Mouse (Mus musculus): ENCODE data around the gene Crebl2. TPM values are rescaled to one million over a fixed set of nuclear protein-coding genes. Genes with fewer than 3 reads are reported as not detected.

The Crebl2 gene
- polyA plus RNA-seq, 1 experiment from 2014 or later: 2.0 TPM

- H3K4me2 ChIP-seq (ENCODE audit: low read depth, low read length): no peak overlapping the region
- no peaks in the 10 kb centered on the region for H3K4me1 ChIP-seq (ENCODE audit: control insufficient read depth, insufficient read depth, low read length)
- no peaks in the 10 kb centered on the region for H3K9me3 ChIP-seq (ENCODE audit: control insufficient read depth, low read length)
- no peaks in the 10 kb centered on the region for H3K36me3 ChIP-seq (ENCODE audit: control insufficient read depth, insufficient read depth, low read length)
- H3K27me3 ChIP-seq (replicated peaks; ENCODE audit: control insufficient read depth, insufficient read depth, low read length): no peaks in the 10 kb centered on the region
- no peak for DNase-seq (ENCODE audit: low spot score)
- ATAC-seq (ENCODE audit: low read depth): no peak
- H3K9ac ChIP-seq (ENCODE audit: low read depth, low read length): no peak overlapping the region
- H3K27ac ChIP-seq (replicated peaks; ENCODE audit: low read depth, low read length): no peak overlapping the region
- H3K4me3 ChIP-seq (ENCODE audit: low read depth, low read length): no peak overlapping the region
- 90% methylated on average over 4 of the region's 4 CpGs for WGBS
These were observed 8.2 kb downstream of the Crebl2 start for GRCm38 (mm10) chr6:134838111-134838510.

DNA sequence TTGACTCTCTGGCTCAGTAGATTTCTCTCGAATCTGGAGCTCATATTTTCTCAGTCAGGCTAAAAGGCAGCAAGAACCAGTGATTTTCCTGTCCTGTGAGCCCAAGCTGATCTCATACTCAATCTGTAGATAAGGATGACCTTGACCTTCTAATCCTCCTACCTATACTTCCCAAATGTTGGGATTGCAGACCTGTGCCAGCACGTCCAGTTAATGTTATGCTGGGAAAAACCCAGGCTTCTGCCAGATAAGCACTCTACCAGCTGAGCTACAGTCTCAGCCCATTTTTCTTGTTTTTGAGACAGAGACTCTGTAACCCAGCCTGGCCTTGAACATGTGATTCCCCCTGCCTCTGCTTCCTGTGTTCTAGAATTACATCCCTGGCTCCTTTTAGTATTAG, 10.4 kb downstream of the Crebl2 start:
- WGBS: 74% methylated on average over 2 of the region's 2 CpGs
- no peak overlapping the region for H3K27ac ChIP-seq (replicated peaks; ENCODE audit: low read depth, low read length)
- no peaks in the 10 kb centered on the region for H3K36me3 ChIP-seq (ENCODE audit: control insufficient read depth, insufficient read depth, low read length)

GRCm38 (mm10) chr6:134845726-134846125, 15.8 kb downstream of the Crebl2 start:
- Histone ChIP-seq H3K36me3 (ENCODE audit: control insufficient read depth, insufficient read depth, low read length) (0 out of 2 replicates have a peak, but pooled peaks cover 11% of the 10 kb centered on the region), H3K27ac (replicated peaks; ENCODE audit: low read depth, low read length) (no peak overlapping the region), H3K27me3 (replicated peaks; ENCODE audit: control insufficient read depth, insufficient read depth, low read length) (no peaks in the 10 kb centered on the region), H3K4me2 (ENCODE audit: low read depth, low read length) (no peak overlapping the region), H3K4me3 (ENCODE audit: low read depth, low read length) (no peak overlapping the region), H3K9ac (ENCODE audit: low read depth, low read length) (no peak overlapping the region), H3K9me3 (ENCODE audit: control insufficient read depth, low read length) (no peaks in the 10 kb centered on the region), H3K4me1 (ENCODE audit: control insufficient read depth, insufficient read depth, low read length) (no peaks in the 10 kb centered on the region)
- DNase-seq (ENCODE audit: low spot score): no peak
- ATAC-seq (ENCODE audit: low read depth): no peak
- 84% methylated on average over 4 of the region's 4 CpGs for WGBS

More for the DNA sequence above, 10.4 kb downstream of the Crebl2 start:
- Histone ChIP-seq H3K27me3 (replicated peaks; ENCODE audit: control insufficient read depth, insufficient read depth, low read length) (no peaks in the 10 kb centered on the region), H3K4me2 (ENCODE audit: low read depth, low read length) (no peak overlapping the region), H3K4me3 (ENCODE audit: low read depth, low read length) (no peak overlapping the region), H3K9ac (ENCODE audit: low read depth, low read length) (no peak overlapping the region), H3K4me1 (ENCODE audit: control insufficient read depth, insufficient read depth, low read length) (no peaks in the 10 kb centered on the region), H3K9me3 (ENCODE audit: control insufficient read depth, low read length) (no peaks in the 10 kb centered on the region)
- DNase-seq (ENCODE audit: low spot score) (no peak), ATAC-seq (ENCODE audit: low read depth) (no peak)

DNA sequence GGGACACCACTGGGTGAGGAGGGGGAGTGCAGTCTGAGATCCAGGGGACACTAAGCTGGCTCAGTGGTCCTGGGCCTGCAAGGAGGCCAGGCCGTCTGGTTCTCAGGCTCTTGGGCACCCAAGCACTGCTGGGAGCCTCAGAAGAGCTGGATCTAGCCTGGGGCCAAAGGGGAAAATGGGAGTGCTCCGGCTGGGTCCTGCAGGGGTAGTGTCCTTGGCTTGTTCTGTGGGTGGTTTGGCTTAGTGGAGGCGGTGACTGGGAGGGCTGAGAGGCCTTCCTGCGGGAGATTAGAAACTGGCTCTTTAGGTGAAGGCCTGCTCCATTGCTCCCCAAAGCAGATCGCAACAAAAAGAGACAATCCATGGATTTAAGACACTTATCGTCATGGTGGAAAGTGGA, 16.4 kb downstream of the Crebl2 start:
- WGBS: 75% methylated on average over 6 of the region's 6 CpGs
- Histone ChIP-seq H3K27me3 (replicated peaks; ENCODE audit: control insufficient read depth, insufficient read depth, low read length) (no peaks in the 10 kb centered on the region), H3K9me3 (ENCODE audit: control insufficient read depth, low read length) (no peaks in the 10 kb centered on the region), H3K9ac (ENCODE audit: low read depth, low read length) (no peak overlapping the region), H3K27ac (replicated peaks; ENCODE audit: low read depth, low read length) (no peak overlapping the region), H3K4me1 (ENCODE audit: control insufficient read depth, insufficient read depth, low read length) (no peaks in the 10 kb centered on the region), H3K4me3 (ENCODE audit: low read depth, low read length) (no peak overlapping the region), H3K4me2 (ENCODE audit: low read depth, low read length) (no peak overlapping the region), H3K36me3 (ENCODE audit: control insufficient read depth, insufficient read depth, low read length) (0 out of 2 replicates have a peak, but pooled peaks cover 16% of the 10 kb centered on the region)
- no peak for ATAC-seq (ENCODE audit: low read depth)
- no peak for DNase-seq (ENCODE audit: low spot score)

DNA sequence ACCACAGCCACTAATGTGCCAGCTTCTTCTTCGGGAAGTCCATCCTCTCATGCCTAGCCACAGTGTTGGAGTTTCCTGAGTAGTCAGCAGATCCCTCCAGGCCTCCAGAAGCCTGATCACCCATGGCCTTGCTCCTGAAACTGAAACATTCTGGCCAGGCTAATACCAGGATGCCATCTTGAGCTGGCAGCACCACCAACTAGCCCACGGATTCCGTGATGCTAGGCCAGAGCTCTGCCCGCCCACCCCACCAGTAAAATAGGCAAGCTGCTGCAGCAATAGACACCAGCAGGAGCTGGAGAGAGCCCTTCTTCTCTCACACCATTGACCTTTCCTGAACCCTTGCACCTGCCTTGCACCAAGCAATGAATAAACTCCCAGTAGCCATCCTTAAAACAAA, 17.6 kb downstream of the Crebl2 start:
- H3K9ac ChIP-seq (ENCODE audit: low read depth, low read length): no peak overlapping the region
- DNase-seq (ENCODE audit: low spot score): no peak
- no peak overlapping the region for H3K4me2 ChIP-seq (ENCODE audit: low read depth, low read length)
- WGBS: 85% methylated on average over 4 of the region's 4 CpGs
- no peaks in the 10 kb centered on the region for H3K9me3 ChIP-seq (ENCODE audit: control insufficient read depth, low read length)
- no peak overlapping the region for H3K4me3 ChIP-seq (ENCODE audit: low read depth, low read length)
- H3K36me3 ChIP-seq (ENCODE audit: control insufficient read depth, insufficient read depth, low read length): peaks cover 24% of the 10 kb centered on the region; the same call in 1 of the 2 replicates
- no peaks in the 10 kb centered on the region for H3K4me1 ChIP-seq (ENCODE audit: control insufficient read depth, insufficient read depth, low read length)
- no peaks in the 10 kb centered on the region for H3K27me3 ChIP-seq (replicated peaks; ENCODE audit: control insufficient read depth, insufficient read depth, low read length)
- no peak for ATAC-seq (ENCODE audit: low read depth)
- H3K27ac ChIP-seq (replicated peaks; ENCODE audit: low read depth, low read length): no peak overlapping the region

- Histone ChIP-seq H3K4me2 (ENCODE audit: low read depth, low read length) (no peak overlapping the region), H3K27me3 (replicated peaks; ENCODE audit: control insufficient read depth, insufficient read depth, low read length) (no peaks in the 10 kb centered on the region), H3K4me1 (ENCODE audit: control insufficient read depth, insufficient read depth, low read length) (no peaks in the 10 kb centered on the region), H3K9me3 (ENCODE audit: control insufficient read depth, low read length) (no peaks in the 10 kb centered on the region), H3K27ac (replicated peaks; ENCODE audit: low read depth, low read length) (no peak overlapping the region), H3K9ac (ENCODE audit: low read depth, low read length) (no peak overlapping the region), H3K4me3 (ENCODE audit: low read depth, low read length) (no peak overlapping the region), H3K36me3 (ENCODE audit: control insufficient read depth, insufficient read depth, low read length) (peaks cover 24% of the 10 kb centered on the region; the same call in 1 of the 2 replicates)
- ATAC-seq (ENCODE audit: low read depth) (no peak), DNase-seq (ENCODE audit: low spot score) (peak; percentile 30)
- 85% methylated on average over 5 of the region's 5 CpGs for WGBS
These were observed 18.4 kb downstream of the Crebl2 start for GRCm38 (mm10) chr6:134848197-134848890.

- no peaks in the 10 kb centered on the region for H3K9me3 ChIP-seq (ENCODE audit: control insufficient read depth, low read length)
- no peak overlapping the region for H3K4me3 ChIP-seq (ENCODE audit: low read depth, low read length)
- no peak overlapping the region for H3K27ac ChIP-seq (replicated peaks; ENCODE audit: low read depth, low read length)
- DNase-seq (ENCODE audit: low spot score): no peak
- ATAC-seq (ENCODE audit: low read depth): no peak
- no peaks in the 10 kb centered on the region for H3K4me1 ChIP-seq (ENCODE audit: control insufficient read depth, insufficient read depth, low read length)
- WGBS: 74% methylated on average over 2 of the region's 2 CpGs
- H3K4me2 ChIP-seq (ENCODE audit: low read depth, low read length): no peak overlapping the region
- H3K27me3 ChIP-seq (replicated peaks; ENCODE audit: control insufficient read depth, insufficient read depth, low read length): no peaks in the 10 kb centered on the region
- peaks cover 24% of the 10 kb centered on the region; the same call in 1 of the 2 replicates for H3K36me3 ChIP-seq (ENCODE audit: control insufficient read depth, insufficient read depth, low read length)
- H3K9ac ChIP-seq (ENCODE audit: low read depth, low read length): no peak overlapping the region
These were observed 19.5 kb downstream of the Crebl2 start for GRCm38 (mm10) chr6:134849461-134849860.

DNA sequence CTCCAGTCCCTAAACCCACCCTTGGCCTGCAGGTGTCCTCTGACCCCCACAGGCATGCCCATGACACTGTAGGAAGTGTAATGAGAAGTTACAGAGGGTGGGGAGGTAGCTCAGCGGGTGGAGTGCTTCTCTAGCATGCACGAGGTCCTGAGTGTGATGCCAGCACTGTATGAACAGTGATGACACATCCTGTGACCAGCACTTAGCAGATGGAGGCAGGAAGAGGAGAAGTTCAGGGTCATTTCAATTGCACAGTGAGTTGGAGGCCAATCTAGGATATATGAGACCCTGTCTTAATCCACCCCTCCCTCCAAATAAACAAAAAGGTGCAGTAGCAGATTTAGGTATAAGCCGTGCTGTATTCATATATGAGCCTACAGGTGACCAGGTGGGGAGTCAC, 20.0 kb downstream of the Crebl2 start:
- no peak overlapping the region for H3K4me3 ChIP-seq (ENCODE audit: low read depth, low read length)
- no peaks in the 10 kb centered on the region for H3K9me3 ChIP-seq (ENCODE audit: control insufficient read depth, low read length)
- no peak for ATAC-seq (ENCODE audit: low read depth)
- H3K4me2 ChIP-seq (ENCODE audit: low read depth, low read length): no peak overlapping the region
- no peak overlapping the region for H3K9ac ChIP-seq (ENCODE audit: low read depth, low read length)
- H3K4me1 ChIP-seq (ENCODE audit: control insufficient read depth, insufficient read depth, low read length): no peaks in the 10 kb centered on the region
- 68% methylated on average over 3 of the region's 3 CpGs for WGBS
- no peaks in the 10 kb centered on the region for H3K27me3 ChIP-seq (replicated peaks; ENCODE audit: control insufficient read depth, insufficient read depth, low read length)
- no peak for DNase-seq (ENCODE audit: low spot score)
- H3K36me3 ChIP-seq (ENCODE audit: control insufficient read depth, insufficient read depth, low read length): peaks cover 24% of the 10 kb centered on the region; the same call in 1 of the 2 replicates
- H3K27ac ChIP-seq (replicated peaks; ENCODE audit: low read depth, low read length): no peak overlapping the region

- H3K27me3 ChIP-seq (replicated peaks; ENCODE audit: control insufficient read depth, insufficient read depth, low read length): no peaks in the 10 kb centered on the region
- 90% methylated on average over 5 of the region's 5 CpGs for WGBS
- ATAC-seq (ENCODE audit: low read depth) (no peak), DNase-seq (ENCODE audit: low spot score) (no peak)
- H3K4me3 ChIP-seq (ENCODE audit: low read depth, low read length): no peak overlapping the region
- no peak overlapping the region for H3K4me2 ChIP-seq (ENCODE audit: low read depth, low read length)
- H3K9ac ChIP-seq (ENCODE audit: low read depth, low read length): no peak overlapping the region
- no peaks in the 10 kb centered on the region for H3K4me1 ChIP-seq (ENCODE audit: control insufficient read depth, insufficient read depth, low read length)
- H3K9me3 ChIP-seq (ENCODE audit: control insufficient read depth, low read length): no peaks in the 10 kb centered on the region
- H3K27ac ChIP-seq (replicated peaks; ENCODE audit: low read depth, low read length): no peak overlapping the region
- peaks cover 17% of the 10 kb centered on the region; the same call in 1 of the 2 replicates for H3K36me3 ChIP-seq (ENCODE audit: control insufficient read depth, insufficient read depth, low read length)
These were observed 24.8 kb downstream of the Crebl2 start for GRCm38 (mm10) chr6:134854782-134855181.
